Mouse (Mus musculus): ENCODE measurements around the gene Gm28043.
"Not testable (repeated sequence)": the region's sequence is repeated elsewhere in the genome, so short reads cannot be mapped to it uniquely, and the experiment has no call there.

The Gm28043 gene

DNA sequence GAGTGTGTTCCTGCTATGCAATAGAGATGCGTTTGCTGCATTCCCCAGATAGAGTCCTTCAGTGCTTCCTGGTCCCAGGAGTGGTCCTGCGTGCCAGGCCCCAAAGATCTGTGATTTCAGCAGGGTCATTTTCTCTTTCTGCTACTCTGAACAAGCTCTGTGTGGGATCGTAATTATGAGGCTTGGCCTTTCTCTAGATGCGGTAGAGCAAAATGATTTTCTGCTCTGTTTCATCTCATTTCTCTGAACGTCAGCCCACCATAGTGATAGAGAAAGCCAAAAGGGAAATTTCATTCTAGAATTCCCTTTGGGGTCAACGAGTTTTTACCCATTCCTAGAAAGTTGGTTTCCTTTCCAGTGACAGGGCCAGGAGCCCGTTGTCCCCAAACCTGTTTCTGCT, 67.6 kb downstream of the Gm28043 start:
- DNase-seq = no peak

DNA sequence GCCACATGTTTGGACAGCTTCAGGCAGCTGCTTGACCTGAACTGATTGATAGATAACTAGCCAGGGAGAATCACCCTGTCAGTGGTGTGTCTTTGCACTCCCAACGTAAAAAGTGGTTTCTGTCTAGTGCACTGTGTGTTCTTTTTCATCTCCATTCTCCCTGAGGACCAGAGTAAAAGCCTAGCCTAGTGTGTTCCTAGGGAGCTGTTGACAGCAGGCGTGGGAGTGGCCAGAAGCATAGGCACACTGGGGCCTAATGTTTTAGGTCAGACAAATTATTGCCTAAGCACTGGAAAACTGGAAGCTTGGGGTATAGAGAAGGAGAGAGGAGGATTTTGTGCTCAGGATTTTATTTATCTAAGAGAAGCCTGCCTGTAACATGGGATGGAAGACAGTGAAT, 68.5 kb downstream of the Gm28043 start:
- DNase-seq = no peak

DNA sequence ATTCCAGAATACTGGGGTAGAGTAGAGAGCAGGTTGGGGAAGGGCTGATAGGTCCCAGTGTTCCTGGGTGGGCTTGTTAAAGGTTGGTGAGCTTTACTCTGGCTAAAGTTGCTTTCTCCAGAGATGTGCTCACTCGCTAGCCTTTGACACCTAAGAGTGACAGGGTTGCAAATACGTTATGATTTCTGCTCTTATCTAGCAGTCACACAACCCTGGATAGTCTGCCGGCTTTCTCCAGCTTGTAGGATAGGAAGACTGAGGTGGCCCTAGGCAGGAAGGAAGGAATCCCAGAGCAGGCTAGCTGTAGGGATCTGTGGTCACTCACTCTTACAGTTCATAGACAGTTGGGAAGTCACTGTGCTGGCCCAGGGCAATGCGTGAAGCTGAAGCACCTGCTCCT, 69.6 kb downstream of the Gm28043 start:
- DNase-seq = no peak

DNA sequence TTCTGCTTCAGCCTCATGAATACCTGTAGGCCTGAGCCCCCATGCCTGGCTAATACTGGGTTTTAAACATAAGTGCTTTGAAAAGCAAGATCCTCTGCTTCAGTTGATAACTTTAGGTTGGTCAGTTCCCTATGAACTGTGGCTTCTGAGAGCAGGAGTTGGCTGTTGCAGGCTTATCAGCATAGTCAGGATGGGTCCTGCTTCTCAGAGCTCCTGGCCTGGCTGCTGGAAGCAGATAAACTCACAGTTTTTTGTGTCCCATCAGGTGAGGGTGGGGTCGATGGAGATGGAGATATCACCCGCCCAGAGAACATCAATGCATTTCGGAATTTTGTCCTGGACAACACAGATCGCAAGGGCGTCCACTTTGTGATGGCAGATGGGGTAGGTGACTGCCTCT, 72.1 kb downstream of the Gm28043 start:
- DNase-seq = no peak

DNA sequence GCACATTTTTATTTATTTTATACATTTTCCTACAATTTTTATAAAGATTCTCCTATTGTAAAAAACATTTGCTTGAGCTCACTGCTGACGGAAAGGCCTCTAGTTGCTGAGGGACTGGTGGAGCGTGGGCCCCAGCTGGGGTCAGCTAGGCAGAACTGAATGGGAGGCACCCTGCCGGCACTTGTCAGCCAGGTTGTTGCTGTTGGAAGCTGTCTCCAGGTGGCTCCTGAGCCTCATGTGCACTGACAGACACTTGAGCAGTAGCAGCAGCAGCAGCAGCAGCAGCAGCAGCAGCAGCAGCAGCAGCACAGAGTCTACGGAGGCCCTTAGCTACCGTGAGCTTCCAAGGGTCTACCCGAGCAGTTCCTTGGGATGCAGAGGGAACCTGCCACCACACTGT, 72.7 kb downstream of the Gm28043 start:
- no peak for DNase-seq

DNA sequence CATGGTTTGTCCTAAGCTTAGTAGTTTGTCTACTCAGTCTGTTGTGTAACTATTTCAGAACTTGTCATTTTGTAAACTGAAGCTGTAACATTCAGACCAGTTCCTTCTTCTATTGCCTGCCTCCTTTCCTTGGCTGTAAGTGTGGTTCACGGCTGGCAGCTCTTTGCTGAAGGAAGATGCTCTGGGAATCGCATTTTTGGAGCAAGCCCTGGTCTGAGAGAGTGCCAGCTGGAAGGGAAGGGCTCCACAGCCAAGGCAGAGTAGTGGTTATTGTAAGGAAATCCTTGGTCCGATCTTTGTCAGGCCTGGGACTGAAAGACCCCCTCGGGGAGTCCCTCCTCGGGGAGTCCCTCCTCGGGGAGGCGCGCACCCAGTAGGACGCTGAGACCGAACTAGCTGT, 73.9 kb downstream of the Gm28043 start:
- DNase-seq = no peak

DNA sequence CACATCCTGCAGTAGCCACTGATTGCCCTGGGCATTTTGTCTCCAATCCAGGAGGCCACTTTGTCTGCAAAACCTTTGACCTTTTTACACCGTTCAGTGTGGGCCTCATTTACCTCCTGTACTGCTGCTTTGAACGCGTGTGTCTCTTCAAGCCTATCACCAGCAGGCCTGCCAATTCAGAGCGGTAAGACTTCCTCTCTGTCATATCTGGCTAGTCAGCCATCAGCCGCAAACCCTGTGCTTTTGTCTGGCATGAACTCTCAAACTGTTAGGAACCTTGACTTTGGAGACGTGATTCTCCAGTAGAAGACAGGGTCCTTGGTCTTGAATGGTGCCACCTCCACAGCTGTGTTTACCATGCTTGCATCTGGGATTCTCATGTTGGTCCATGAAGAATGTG, 75.6 kb downstream of the Gm28043 start:
- DNase-seq = no peak

DNA sequence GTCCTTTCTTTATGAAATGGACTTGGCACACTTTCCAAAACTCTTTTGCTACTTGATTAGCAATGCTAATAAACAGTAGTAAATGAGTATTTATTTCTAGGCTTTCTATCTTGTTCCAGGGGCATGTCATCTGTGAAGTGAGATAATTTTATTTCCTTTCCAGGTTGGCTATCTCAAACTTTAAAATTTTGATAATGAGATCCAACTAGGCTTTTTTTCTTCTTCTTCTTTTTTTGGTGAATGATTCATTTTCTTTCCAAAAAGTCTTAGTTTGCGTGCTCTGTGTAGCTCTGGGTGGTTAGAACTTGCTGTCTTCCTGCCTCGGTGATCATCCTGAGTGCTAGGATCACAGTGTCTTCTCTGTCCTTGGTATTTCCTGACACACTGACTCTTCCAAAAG, 78.2 kb downstream of the Gm28043 start:
- DNase-seq = no peak

DNA sequence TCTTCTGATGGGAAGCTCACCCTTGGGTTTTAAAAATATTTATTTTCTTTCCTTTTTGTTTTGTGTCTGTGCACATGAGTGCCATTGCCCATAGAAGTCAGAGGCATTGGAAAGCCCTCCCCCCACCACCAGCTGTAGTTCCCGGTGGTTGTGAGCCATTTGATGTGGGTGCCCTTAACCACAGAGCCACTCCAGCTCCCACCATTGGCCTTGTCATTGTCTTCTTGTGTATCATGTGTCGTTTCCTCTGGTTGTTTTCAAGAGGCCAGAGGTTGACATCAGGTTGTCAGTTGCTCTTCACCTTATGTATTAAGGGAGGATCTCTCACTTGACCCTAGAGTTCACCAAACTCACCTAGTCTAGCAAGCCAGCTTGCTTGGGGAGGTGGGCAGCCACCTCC, 78.9 kb downstream of the Gm28043 start:
- peak; percentile 80 for DNase-seq

DNA sequence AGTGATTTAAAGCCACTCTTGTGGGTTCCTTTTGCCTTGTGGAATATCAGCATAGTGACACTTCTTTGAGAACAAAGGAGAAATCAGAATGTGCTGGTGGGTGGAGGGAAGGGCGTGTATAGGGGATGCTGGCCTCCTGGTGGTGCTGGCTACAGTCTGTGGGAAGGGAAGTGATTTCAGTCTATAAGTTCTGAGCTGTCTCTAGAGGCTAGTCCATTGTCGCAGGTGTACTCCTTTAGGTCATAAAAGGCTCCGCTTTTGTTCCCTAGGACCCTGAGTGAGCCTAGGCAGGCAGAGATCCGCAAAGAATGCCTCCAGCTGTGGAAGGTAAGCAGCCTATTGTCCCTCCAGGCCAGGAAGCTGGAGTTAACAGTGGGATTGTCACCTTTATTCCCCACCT, 79.8 kb downstream of the Gm28043 start:
- no peak for DNase-seq

DNA sequence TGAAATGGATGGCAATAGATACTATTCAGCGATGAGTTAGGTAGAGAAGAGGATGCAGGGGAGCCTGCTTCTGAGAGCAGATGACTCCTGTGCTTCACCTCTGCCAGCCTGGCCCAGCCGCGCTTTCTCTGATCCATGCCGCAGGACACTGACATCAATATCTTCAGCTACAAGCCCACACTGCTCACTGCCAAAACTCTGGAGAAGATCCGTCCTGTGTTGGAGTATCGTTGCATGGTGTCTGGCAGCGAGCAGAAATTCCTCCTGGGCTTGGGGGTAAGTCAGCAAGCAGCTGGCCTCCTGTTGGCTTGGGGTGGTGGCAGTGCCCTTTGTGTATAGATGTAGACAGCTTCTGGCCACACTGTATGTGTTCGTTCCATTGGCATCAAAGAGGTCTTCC, 82.3 kb downstream of the Gm28043 start:
- DNase-seq = no peak

DNA sequence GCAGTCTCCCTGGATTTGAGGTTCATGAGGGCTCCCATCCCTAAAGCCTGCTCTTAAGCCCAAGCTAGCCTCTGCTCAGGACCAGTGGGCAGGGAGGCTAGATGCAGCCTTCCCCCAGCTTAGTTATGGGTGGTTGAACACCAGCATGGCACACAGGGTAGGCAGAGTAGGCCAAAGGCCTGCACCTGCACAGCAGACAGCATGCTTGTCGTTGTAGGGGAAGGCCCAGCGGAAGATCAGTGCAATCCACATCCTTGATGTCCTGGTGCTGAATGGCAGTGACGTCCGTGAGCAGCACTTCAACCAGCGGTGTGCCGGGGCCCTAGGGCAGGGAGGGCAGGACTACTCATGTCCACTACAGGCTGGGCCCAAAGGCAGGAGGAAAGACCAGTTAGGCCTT, 83.7 kb downstream of the Gm28043 start:
- DNase-seq = no peak

DNA sequence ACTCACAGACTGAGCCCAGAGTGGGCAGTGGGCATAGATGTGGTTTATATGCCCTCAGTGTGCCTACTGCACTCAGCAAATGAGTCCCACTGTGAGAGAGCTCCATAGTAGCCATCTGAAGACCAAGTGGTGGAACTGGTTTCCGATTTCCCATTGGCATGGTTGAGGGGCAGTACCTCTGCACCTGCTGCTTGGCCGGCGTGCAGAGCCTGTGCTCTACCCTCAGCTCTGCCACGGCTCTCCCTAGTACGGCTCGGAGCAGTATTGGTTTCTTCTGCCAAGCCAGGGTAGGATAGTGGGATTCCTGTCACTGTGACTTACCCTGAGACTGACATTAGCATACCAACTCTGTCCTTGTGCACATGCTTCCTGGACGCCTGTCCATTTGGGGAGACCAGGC, 85.9 kb downstream of the Gm28043 start:
- no peak for DNase-seq

DNA sequence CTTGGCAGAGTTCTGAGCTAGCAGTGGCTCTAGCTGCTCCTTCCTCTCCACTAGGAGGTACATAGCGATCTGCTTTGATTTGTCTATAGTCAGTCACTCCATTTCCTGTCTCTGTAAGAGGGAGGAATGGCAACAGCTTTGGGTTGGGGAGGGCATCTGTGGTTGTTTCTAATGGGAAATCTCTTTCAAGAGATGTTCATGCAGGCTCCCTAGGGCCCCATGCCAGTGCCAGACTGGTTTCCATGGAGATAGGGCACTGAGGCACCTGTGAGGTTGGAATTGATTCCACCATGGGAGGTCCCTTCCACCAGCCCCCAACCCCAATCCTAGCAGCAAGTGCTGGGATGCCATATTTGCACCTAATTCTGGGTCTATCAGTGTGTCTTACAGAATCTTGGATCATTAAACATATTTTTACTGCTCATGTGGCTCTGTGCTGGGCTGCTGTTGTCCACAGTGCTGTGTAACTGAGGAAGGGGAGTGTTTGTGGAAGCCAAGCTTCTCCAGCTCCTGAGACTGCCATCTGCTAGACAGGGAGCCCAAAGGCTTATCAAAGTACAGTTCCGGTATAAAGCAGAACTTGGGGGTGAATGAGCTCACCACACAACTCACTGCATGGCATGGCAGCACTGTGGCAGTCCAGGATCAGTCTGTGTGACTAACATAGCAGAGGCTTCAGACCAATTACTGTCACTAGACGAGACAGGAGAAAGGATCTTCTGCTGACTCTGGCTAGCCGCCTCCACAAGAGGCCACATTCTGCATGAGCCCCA, 88.4 kb downstream of the Gm28043 start:
- no peak for DNase-seq

DNA sequence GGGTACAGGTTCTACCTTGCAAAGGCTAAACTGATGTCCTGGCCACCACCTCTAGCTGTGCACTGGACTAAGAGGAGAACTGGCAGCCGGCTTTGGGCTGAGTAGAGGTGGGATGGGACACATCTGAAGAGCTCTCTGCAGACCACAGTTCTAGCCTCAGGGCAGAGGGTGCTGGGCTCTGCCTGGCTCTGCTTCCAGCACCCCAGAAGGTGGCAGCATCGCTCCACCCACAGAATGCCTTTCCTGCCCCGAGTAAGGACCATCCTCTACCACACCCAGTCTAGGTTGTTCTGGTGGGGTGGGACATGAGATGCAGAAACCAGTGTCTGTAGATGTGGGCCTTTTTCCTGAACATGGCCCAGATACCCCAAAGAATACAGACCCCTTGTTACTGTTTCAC, 90.1 kb downstream of the Gm28043 start:
- DNase-seq = peak; percentile 88

DNA sequence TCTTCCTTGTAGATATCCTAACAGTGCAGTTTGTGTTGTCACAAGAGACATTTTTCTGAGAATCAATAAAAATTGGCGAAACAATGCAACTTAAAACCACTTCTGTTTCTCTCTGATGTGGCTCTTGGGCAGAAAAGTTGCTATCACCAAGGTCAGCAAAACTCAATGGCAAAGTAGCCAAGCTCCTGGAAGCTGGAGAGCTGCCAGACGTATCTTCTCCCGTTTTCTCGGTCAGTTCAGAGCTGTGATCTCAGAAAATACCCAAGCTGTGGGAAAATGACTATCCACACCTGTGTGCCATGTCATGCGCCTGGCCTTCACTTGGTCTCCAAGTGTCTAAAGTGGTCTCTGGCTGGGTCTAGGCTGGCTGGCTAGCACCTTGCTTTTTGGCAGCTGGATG, 91.2 kb downstream of the Gm28043 start:
- no peak for DNase-seq

DNA sequence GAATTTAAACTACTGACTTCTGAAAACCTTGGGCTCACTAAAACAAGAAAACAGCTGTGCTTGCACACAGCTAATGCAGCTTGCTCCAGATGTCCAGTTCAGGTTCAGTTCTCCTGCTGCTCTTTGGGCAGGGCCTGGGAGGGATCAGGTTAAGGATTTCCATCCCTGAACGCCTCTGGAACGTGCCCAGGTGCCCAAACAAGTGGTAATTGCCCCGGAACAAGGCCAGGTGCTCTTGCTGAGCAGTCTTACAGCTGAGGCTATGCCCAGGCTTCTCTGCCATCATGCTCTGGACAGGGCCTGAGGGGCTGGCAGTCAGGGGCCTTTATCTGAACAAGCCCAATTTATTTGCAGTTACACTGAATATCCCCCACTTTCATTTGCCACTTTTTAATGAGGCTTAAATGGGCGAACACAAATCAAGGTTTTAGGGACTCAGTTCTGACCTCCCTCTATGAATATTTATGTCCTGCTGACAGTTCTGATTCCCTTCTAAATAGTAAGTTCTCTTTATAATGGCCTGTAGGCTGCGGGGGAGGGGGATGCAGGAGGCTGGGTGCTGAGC, 92.4 kb downstream of the Gm28043 start:
- DNase-seq = no peak

DNA sequence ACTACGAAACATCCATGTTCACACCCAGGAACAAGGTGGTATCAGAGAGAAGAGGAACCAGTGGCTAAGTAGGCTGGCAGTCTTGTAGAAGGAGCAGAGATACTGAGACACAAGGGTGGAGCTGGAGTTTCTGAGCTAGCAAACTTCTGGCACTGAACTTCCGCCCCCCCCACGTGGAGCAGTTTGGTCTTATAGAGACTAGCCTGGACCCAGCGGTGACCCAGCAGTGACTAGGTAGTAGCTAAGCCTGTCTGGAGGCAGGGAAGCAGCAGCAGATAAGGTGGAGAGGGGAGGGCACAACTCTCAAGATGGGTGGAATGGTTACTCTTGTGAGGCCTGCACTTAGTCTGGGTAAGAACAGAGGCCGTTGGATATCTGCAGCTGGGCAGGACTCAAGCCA, 94.1 kb downstream of the Gm28043 start:
- no peak for DNase-seq

DNA sequence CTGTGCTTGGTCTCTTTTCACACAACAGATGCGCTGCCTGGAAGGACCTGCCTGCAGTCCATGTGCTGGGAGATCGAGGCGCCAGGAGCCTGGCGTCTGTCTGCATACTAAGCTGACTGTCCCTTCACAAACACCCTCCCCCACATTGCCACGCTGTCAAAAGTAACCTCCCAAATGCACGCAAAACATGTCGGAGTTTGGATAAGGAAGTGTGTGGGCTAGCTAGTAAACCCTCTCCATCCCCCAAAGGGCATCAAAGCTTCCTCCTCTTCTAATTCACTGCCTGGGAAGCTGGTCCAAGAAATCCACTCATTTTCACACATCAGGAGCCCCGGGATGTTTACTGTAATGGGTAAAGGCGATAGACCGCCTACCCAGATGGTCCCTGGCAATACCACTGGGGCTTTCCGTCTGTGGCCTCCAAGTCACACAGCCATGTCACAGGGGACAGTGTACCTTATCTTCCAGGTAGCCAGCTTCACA, 95.9 kb downstream of the Gm28043 start:
- DNase-seq = no peak

DNA sequence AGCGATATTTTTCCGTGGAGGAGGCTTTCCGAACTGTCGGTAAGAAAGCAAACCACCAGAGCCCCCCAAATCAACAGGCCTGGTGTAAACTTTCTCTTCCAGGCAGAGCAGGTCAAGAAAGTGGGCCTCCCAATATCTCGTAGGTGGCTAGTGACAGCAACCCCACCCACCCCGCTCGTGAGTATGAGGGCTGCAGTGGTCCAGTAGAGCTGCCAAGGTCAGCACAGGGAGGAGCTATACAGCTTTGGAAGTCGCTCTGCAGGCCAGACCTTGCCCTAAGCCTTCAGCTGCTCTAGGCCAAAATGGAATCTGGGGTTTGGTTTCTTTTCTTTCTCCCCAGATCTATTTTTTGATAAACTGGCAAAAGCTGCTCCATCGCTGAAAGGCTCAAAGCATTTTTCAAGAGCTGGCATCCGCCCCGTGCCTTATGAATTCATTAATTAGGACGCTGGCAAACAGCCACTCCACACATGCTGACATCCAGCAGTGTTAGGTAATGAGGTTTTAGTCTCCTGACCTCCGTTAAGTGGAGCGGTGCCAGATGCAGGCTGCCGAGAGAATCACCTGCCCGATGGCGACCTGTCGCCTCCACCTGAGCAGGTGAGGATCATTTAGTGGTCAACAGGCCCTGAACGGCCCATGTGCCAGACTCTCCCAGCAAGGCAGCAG, 96.5 kb downstream of the Gm28043 start:
- DNase-seq = no peak

DNA sequence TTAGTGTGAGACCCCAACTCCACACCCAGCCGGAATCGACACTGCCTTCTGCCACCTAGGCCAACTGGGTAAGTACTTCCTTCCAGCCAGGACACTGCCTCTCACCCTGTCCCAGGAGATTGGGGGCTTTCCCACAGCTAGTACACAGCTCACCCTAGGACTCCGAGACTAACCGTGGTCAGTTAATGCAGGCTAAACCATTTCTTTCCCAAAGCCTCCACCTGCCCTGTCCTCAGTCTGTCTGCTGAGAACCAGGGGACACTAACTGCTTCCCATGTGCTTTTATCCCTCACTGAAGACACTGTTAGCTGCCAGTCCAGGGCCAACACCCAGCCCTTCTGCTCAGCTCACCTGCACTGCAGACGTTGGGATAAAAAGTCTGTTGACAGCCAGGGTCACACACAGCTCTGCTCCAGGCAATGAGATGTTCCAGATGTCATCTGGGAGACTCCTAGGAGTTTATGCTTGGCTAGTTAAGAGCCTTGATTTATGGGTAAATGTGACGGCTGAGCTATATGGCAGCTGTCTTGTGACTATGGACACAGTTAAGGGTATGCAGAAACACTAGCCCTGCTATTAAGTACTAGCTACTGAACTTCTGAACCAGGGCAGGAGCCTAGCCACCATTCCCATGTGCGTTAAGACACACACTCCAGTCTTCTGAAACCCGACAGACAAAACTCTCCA, 97.2 kb downstream of the Gm28043 start:
- DNase-seq = no peak

DNA sequence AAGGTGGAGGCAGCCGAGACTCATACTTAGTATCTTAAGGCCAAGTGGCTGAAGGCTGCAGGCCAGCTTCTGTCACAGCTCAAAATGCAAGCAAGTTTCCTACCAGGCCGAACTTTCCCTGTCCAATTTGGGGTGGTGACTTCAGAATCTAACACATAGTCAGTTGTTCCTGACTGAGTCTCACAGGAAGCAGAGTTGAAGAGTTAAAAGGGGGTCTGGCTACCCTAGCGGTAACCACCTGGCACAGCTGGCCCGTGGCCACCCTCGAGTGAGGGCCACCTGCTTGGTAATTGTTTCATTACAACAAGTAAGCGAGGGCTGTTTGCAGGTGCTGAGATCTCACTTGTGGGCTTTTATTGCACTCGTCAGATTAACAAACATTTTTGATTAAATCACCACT, 97.9 kb downstream of the Gm28043 start:
- DNase-seq = no peak

DNA sequence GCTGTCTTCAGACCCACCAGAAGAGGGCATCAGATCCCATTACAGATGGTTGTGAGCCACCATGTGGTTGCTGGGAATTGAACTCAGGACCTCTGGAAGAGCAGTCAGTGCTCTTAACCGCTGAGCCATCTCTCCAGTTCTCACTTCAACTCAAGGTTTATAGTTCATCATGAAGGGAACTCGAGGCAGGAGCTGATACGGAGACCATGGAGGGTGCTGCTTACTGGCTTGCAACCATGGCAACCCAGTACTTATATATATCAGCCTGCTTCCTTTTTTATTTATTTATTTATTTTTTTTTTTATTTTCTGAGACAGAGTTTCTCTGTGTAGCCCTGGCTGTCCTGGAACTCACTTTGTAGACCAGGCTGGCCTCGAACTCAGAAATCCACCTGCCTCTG, 99.1 kb downstream of the Gm28043 start:
- not testable (repeated sequence) for DNase-seq
